Mouse (Mus musculus): ENCODE measurements around the gene Gm44805. TPM values are rescaled to one million over a fixed set of nuclear protein-coding genes. Genes with fewer than 3 reads are reported as not detected.

The Gm44805 gene
- total and polyA plus RNA-seq, 2 experiments from 2014 or later: not detected

DNA sequence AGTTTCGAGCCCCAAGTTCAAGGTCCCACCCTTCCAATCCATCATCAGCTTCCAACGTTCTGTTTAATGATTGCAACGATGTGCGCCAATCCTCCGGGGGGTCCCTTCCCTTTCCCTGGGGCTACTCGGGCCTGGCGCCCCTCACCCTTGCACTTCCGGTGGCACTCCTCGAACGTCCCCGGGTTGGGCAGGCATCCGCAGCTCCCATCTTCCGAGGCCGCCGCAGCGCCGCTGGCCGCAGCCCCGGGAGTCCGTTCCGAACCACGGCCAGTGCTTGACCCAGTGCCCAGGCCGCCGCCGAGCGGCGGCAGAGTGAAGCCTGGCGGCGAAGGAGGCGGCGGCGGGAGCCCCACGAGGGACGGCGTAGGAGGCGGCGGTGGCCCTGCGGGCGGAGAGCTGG, 33.6 kb upstream of the Gm44805 start:
- Histone ChIP-seq H3K4me1 (ENCODE audit: control insufficient read depth, insufficient read depth) (peaks cover 8% of the 10 kb centered on the region; the same call in 1 of the 2 replicates), H3K9ac (replicated peaks; ENCODE audit: low read depth, low read length) (peak overlapping the region; percentile 87), H3K27me3 (ENCODE audit: control insufficient read depth, insufficient read depth, low read length) (no peaks in the 10 kb centered on the region), H3K27ac (ENCODE audit: low read depth) (peak overlapping the region; percentile 79), H3K36me3 (replicated peaks; ENCODE audit: control insufficient read depth, insufficient read depth, low read length) (peaks cover 43% of the 10 kb centered on the region), H3K4me3 (ENCODE audit: low read depth, low read length) (peak overlapping the region; percentile 74), H3K4me2 (ENCODE audit: low read depth, low read length) (peak overlapping the region; percentile 88), H3K9me3 (replicated peaks; ENCODE audit: control insufficient read depth, low read length) (no peaks in the 10 kb centered on the region)
- WGBS: under 1% methylated on average over 37 of the region's 39 CpGs
- ATAC-seq (ENCODE audit: insufficient read depth, low read depth) (no peak), DNase-seq (ENCODE audit: low spot score) (no peak)
- TF ChIP-seq EP300 (IDR thresholded peaks at IDR 0.05; ENCODE audit: low read depth) (no peak), CTCF (IDR thresholded peaks at IDR 0.05; ENCODE audit: low read depth) (no peak)

DNA sequence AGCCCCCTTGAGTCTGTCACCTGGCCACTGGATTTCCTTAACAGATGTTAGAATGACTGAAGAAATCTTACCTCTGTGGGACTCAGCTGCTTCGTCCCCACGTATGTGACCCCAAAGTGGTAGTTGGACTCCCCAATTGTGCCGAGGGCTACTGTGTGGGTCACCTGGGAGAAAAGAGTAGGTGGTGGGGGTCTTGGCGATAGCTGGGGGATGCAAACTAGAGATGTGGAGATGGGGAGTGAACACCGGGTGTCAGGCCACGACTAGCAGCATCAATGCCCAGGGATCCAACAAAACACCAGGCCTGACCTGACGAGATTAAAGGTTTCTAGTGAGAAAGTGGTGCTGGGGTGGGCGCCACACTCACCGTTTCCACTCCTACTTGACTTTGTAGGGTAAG, 32.4 kb upstream of the Gm44805 start:
- ATAC-seq (ENCODE audit: insufficient read depth, low read depth) (no peak), DNase-seq (ENCODE audit: low spot score) (no peak)
- Histone ChIP-seq H3K27me3 (ENCODE audit: control insufficient read depth, insufficient read depth, low read length) (no peaks in the 10 kb centered on the region), H3K4me2 (ENCODE audit: low read depth, low read length) (no peak overlapping the region), H3K27ac (ENCODE audit: low read depth) (no peak overlapping the region), H3K4me3 (ENCODE audit: low read depth, low read length) (no peak overlapping the region), H3K4me1 (ENCODE audit: control insufficient read depth, insufficient read depth) (peaks cover 8% of the 10 kb centered on the region; the same call in 1 of the 2 replicates), H3K36me3 (replicated peaks; ENCODE audit: control insufficient read depth, insufficient read depth, low read length) (peaks cover 55% of the 10 kb centered on the region), H3K9me3 (replicated peaks; ENCODE audit: control insufficient read depth, low read length) (no peaks in the 10 kb centered on the region), H3K9ac (replicated peaks; ENCODE audit: low read depth, low read length) (no peak overlapping the region)
- 86% methylated on average over 9 of the region's 9 CpGs for WGBS
- no peak for TF ChIP-seq CTCF (IDR thresholded peaks at IDR 0.05; ENCODE audit: low read depth)
- no peak for TF ChIP-seq EP300 (IDR thresholded peaks at IDR 0.05; ENCODE audit: low read depth)

GRCm38 (mm10) chr7:19713196-19713595, 32.0 kb upstream of the Gm44805 start:
- no peak overlapping the region for H3K4me2 ChIP-seq (ENCODE audit: low read depth, low read length)
- ATAC-seq (ENCODE audit: insufficient read depth, low read depth) (no peak), DNase-seq (ENCODE audit: low spot score) (no peak)
- H3K9me3 ChIP-seq (replicated peaks; ENCODE audit: control insufficient read depth, low read length): no peaks in the 10 kb centered on the region
- H3K27ac ChIP-seq (ENCODE audit: low read depth): no peak overlapping the region
- no peaks in the 10 kb centered on the region for H3K27me3 ChIP-seq (ENCODE audit: control insufficient read depth, insufficient read depth, low read length)
- TF ChIP-seq EP300 (IDR thresholded peaks at IDR 0.05; ENCODE audit: low read depth): no peak
- peak; percentile 51 for TF ChIP-seq CTCF (IDR thresholded peaks at IDR 0.05; ENCODE audit: low read depth)
- H3K4me1 ChIP-seq (ENCODE audit: control insufficient read depth, insufficient read depth): peaks cover 8% of the 10 kb centered on the region; the same call in 1 of the 2 replicates
- H3K36me3 ChIP-seq (replicated peaks; ENCODE audit: control insufficient read depth, insufficient read depth, low read length): peaks cover 58% of the 10 kb centered on the region
- 49% methylated on average over 4 of the region's 4 CpGs for WGBS
- no peak overlapping the region for H3K9ac ChIP-seq (replicated peaks; ENCODE audit: low read depth, low read length)
- no peak overlapping the region for H3K4me3 ChIP-seq (ENCODE audit: low read depth, low read length)

DNA sequence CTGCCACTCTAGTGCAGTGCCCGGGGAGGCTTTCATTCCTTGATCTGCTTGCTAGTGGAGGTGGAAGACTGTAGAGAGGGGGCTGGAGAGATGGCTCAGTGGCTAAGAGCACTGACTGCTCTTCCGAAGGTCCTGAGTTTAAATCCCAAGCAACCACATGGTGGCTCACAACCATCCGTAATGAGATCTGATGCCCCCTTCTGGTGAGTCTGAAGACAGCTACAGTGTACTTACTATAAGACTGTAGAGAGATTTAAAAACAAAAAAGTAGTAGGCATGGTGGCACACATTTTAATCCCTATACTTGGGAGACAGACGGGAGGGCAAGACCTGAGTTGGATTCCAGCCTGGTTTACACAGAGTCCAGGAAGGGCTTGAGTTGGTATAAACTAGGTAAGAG, 31.2 kb upstream of the Gm44805 start:
- H3K4me2 ChIP-seq (ENCODE audit: low read depth, low read length): no peak overlapping the region
- H3K4me1 ChIP-seq (ENCODE audit: control insufficient read depth, insufficient read depth): peaks cover 8% of the 10 kb centered on the region; the same call in 1 of the 2 replicates
- H3K36me3 ChIP-seq (replicated peaks; ENCODE audit: control insufficient read depth, insufficient read depth, low read length): peaks cover 65% of the 10 kb centered on the region
- WGBS: 66% methylated on average over 4 of the region's 4 CpGs
- no peak overlapping the region for H3K4me3 ChIP-seq (ENCODE audit: low read depth, low read length)
- H3K27ac ChIP-seq (ENCODE audit: low read depth): no peak overlapping the region
- ATAC-seq (ENCODE audit: insufficient read depth, low read depth) (no peak), DNase-seq (ENCODE audit: low spot score) (no peak)
- H3K27me3 ChIP-seq (ENCODE audit: control insufficient read depth, insufficient read depth, low read length): no peaks in the 10 kb centered on the region
- no peaks in the 10 kb centered on the region for H3K9me3 ChIP-seq (replicated peaks; ENCODE audit: control insufficient read depth, low read length)
- no peak for TF ChIP-seq EP300 (IDR thresholded peaks at IDR 0.05; ENCODE audit: low read depth)
- peak; percentile 48 for TF ChIP-seq CTCF (IDR thresholded peaks at IDR 0.05; ENCODE audit: low read depth)
- no peak overlapping the region for H3K9ac ChIP-seq (replicated peaks; ENCODE audit: low read depth, low read length)

DNA sequence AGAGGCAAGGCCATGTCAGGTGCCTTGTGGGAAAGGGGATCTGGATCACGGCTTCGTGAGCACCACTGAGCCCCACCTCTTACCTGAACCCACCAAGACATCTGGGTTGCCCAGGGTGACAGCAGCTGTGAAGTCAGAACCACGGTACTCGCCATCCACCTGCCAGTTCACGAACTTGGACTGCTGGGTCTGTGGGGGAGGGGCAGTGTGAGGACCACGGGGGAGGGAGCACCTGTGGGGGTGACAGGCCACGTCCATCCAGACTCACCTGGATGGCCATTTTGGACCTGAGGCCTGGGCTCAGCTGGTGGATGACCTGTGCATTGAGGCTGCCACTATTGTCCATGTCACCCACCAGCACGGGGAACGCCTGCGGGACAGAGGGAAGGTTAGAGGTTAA, 29.4 kb upstream of the Gm44805 start:
- no peak for ATAC-seq (ENCODE audit: insufficient read depth, low read depth)
- H3K4me2 ChIP-seq (ENCODE audit: low read depth, low read length): no peak overlapping the region
- WGBS: 87% methylated on average over 10 of the region's 10 CpGs
- peaks cover 64% of the 10 kb centered on the region for H3K36me3 ChIP-seq (replicated peaks; ENCODE audit: control insufficient read depth, insufficient read depth, low read length)
- no peak overlapping the region for H3K27ac ChIP-seq (ENCODE audit: low read depth)
- TF ChIP-seq CTCF (IDR thresholded peaks at IDR 0.05; ENCODE audit: low read depth) (no peak), EP300 (IDR thresholded peaks at IDR 0.05; ENCODE audit: low read depth) (no peak)
- no peaks in the 10 kb centered on the region for H3K27me3 ChIP-seq (ENCODE audit: control insufficient read depth, insufficient read depth, low read length)
- no peak overlapping the region for H3K4me3 ChIP-seq (ENCODE audit: low read depth, low read length)
- H3K9me3 ChIP-seq (replicated peaks; ENCODE audit: control insufficient read depth, low read length): no peaks in the 10 kb centered on the region
- no peak overlapping the region for H3K9ac ChIP-seq (replicated peaks; ENCODE audit: low read depth, low read length)
- no peak for DNase-seq (ENCODE audit: low spot score)
- no peaks in the 10 kb centered on the region for H3K4me1 ChIP-seq (ENCODE audit: control insufficient read depth, insufficient read depth)

DNA sequence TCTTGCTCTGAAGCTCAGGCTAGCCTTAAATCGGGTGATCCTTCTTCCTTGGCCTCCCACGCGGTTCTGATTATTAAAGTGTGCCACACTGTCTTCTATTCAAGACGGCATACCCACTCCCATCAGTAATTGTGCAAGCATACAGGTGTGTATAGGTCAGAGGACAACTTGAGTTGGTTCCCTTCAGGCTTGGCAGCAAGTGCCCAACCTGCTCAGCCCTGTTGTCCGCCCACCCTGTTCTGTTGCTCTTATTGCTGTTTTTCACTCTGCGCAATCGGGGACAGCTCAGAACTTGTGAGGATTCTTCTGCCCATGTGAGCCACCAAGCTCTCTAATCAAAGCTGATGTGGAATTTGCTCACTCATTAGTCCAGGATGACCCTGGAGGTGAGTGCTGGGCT, 24.0 kb upstream of the Gm44805 start:
- ATAC-seq (ENCODE audit: insufficient read depth, low read depth) (no peak), DNase-seq (ENCODE audit: low spot score) (no peak)
- Histone ChIP-seq H3K4me1 (ENCODE audit: control insufficient read depth, insufficient read depth) (peaks cover 11% of the 10 kb centered on the region), H3K27me3 (ENCODE audit: control insufficient read depth, insufficient read depth, low read length) (no peaks in the 10 kb centered on the region), H3K9me3 (replicated peaks; ENCODE audit: control insufficient read depth, low read length) (no peaks in the 10 kb centered on the region), H3K36me3 (replicated peaks; ENCODE audit: control insufficient read depth, insufficient read depth, low read length) (peaks cover 56% of the 10 kb centered on the region), H3K4me3 (ENCODE audit: low read depth, low read length) (no peak overlapping the region), H3K27ac (ENCODE audit: low read depth) (no peak overlapping the region), H3K4me2 (ENCODE audit: low read depth, low read length) (no peak overlapping the region), H3K9ac (replicated peaks; ENCODE audit: low read depth, low read length) (no peak overlapping the region)
- 95% methylated on average over 7 of the region's 7 CpGs for whole genome bisulfite sequencing
- no peak for TF ChIP-seq EP300 (IDR thresholded peaks at IDR 0.05; ENCODE audit: low read depth)
- no peak for TF ChIP-seq CTCF (IDR thresholded peaks at IDR 0.05; ENCODE audit: low read depth)

Measured in heart, postnatal 0 days (tissue).